Mouse (Mus musculus): ENCODE measurements around the gene Tshz2. TPM values are rescaled to one million over a fixed set of nuclear protein-coding genes. Genes with fewer than 3 reads are reported as not detected.

The Tshz2 gene
- polyA plus RNA-seq, 1 experiment from 2014 or later: 7.6 TPM

- no peak overlapping the region for H3K4me3 ChIP-seq
- H3K27me3 ChIP-seq (ENCODE audit: low read depth, poor library complexity, severe bottlenecking): no peaks in the 10 kb centered on the region
- 81% methylated on average over 10 of the region's 10 CpGs for WGBS
- DNase-seq (ENCODE audit: low spot score): no peak
- H3K9me3 ChIP-seq (replicated peaks): no peaks in the 10 kb centered on the region
- peaks cover 49% of the 10 kb centered on the region for H3K4me1 ChIP-seq
- peak overlapping the region; percentile 72 for H3K27ac ChIP-seq
- H3K36me3 ChIP-seq: no peaks in the 10 kb centered on the region
Observed at GRCm38 (mm10) chr2:169814757-169815156, 181.9 kb downstream of the Tshz2 start.

GRCm38 (mm10) chr2:169821021-169821441, 188.2 kb downstream of the Tshz2 start:
- Histone ChIP-seq H3K36me3 (no peaks in the 10 kb centered on the region), H3K4me1 (peaks cover 19% of the 10 kb centered on the region), H3K4me3 (no peak overlapping the region), H3K9me3 (replicated peaks) (no peaks in the 10 kb centered on the region), H3K27me3 (ENCODE audit: low read depth, poor library complexity, severe bottlenecking) (no peaks in the 10 kb centered on the region), H3K27ac (peak overlapping the region; percentile 2; the same call in 1 of the 2 replicates)
- no peak for DNase-seq (ENCODE audit: low spot score)
- WGBS: 88% methylated on average over 9 of the region's 9 CpGs

GRCm38 (mm10) chr2:169825908-169826307, 193.1 kb downstream of the Tshz2 start:
- Histone ChIP-seq H3K4me1 (peaks cover 34% of the 10 kb centered on the region), H3K36me3 (no peaks in the 10 kb centered on the region), H3K27me3 (ENCODE audit: low read depth, poor library complexity, severe bottlenecking) (no peaks in the 10 kb centered on the region), H3K4me3 (peak overlapping the region; percentile 13), H3K27ac (peak overlapping the region; percentile 78), H3K9me3 (replicated peaks) (no peaks in the 10 kb centered on the region)
- DNase-seq (ENCODE audit: low spot score): no peak
- 75% methylated on average over 12 of the region's 12 CpGs for WGBS

GRCm38 (mm10) chr2:169826316-169826715, 193.5 kb downstream of the Tshz2 start:
- peaks cover 30% of the 10 kb centered on the region for H3K4me1 ChIP-seq
- peak overlapping the region; percentile 13 for H3K4me3 ChIP-seq
- no peaks in the 10 kb centered on the region for H3K9me3 ChIP-seq (replicated peaks)
- WGBS: 51% methylated on average over 15 of the region's 15 CpGs
- H3K36me3 ChIP-seq: no peaks in the 10 kb centered on the region
- H3K27me3 ChIP-seq (ENCODE audit: low read depth, poor library complexity, severe bottlenecking): no peaks in the 10 kb centered on the region
- no peak for DNase-seq (ENCODE audit: low spot score)
- H3K27ac ChIP-seq: peak overlapping the region; percentile 78

GRCm38 (mm10) chr2:169826833-169827232, 194.0 kb downstream of the Tshz2 start:
- H3K4me1 ChIP-seq: peaks cover 33% of the 10 kb centered on the region
- DNase-seq (ENCODE audit: low spot score): no peak
- no peaks in the 10 kb centered on the region for H3K27me3 ChIP-seq (ENCODE audit: low read depth, poor library complexity, severe bottlenecking)
- no peaks in the 10 kb centered on the region for H3K9me3 ChIP-seq (replicated peaks)
- no peaks in the 10 kb centered on the region for H3K36me3 ChIP-seq
- H3K27ac ChIP-seq: peak overlapping the region; percentile 78
- WGBS: 48% methylated on average over 8 of the region's 8 CpGs
- H3K4me3 ChIP-seq: no peak overlapping the region

- H3K36me3 ChIP-seq: no peaks in the 10 kb centered on the region
- no peak overlapping the region for H3K27ac ChIP-seq
- no peaks in the 10 kb centered on the region for H3K9me3 ChIP-seq (replicated peaks)
- H3K4me3 ChIP-seq: no peak overlapping the region
- 56% methylated on average over 12 of the region's 12 CpGs for WGBS
- DNase-seq (ENCODE audit: low spot score): no peak
- no peaks in the 10 kb centered on the region for H3K27me3 ChIP-seq (ENCODE audit: low read depth, poor library complexity, severe bottlenecking)
- peaks cover 50% of the 10 kb centered on the region for H3K4me1 ChIP-seq
Observed at GRCm38 (mm10) chr2:169832184-169832583, 199.4 kb downstream of the Tshz2 start.

- Histone ChIP-seq H3K4me3 (no peak overlapping the region), H3K36me3 (no peaks in the 10 kb centered on the region), H3K27me3 (ENCODE audit: low read depth, poor library complexity, severe bottlenecking) (no peaks in the 10 kb centered on the region), H3K9me3 (replicated peaks) (no peaks in the 10 kb centered on the region), H3K27ac (peak overlapping the region; percentile 82), H3K4me1 (peaks cover 49% of the 10 kb centered on the region)
- 81% methylated on average over 9 of the region's 9 CpGs for WGBS
- no peak for DNase-seq (ENCODE audit: low spot score)
Observed at GRCm38 (mm10) chr2:169833638-169834037, 200.8 kb downstream of the Tshz2 start.

- no peak overlapping the region for H3K4me3 ChIP-seq
- DNase-seq (ENCODE audit: low spot score): no peak
Observed at GRCm38 (mm10) chr2:169834602-169835001, 201.8 kb downstream of the Tshz2 start.

GRCm38 (mm10) chr2:169837031-169837605, 204.3 kb downstream of the Tshz2 start:
- 90% methylated on average over 7 of the region's 7 CpGs for WGBS
- Histone ChIP-seq H3K27me3 (ENCODE audit: low read depth, poor library complexity, severe bottlenecking) (no peaks in the 10 kb centered on the region), H3K9me3 (replicated peaks) (no peaks in the 10 kb centered on the region), H3K4me1 (peaks cover 61% of the 10 kb centered on the region), H3K4me3 (no peak overlapping the region), H3K27ac (no peak overlapping the region), H3K36me3 (no peaks in the 10 kb centered on the region)
- DNase-seq (ENCODE audit: low spot score): no peak

More at GRCm38 (mm10) chr2:169834602-169835001, 201.8 kb downstream of the Tshz2 start:
- no peaks in the 10 kb centered on the region for H3K36me3 ChIP-seq
- H3K9me3 ChIP-seq (replicated peaks): no peaks in the 10 kb centered on the region
- no peaks in the 10 kb centered on the region for H3K27me3 ChIP-seq (ENCODE audit: low read depth, poor library complexity, severe bottlenecking)
- H3K27ac ChIP-seq: peak overlapping the region; percentile 82
- WGBS: 30% methylated on average over 7 of the region's 7 CpGs
- peaks cover 49% of the 10 kb centered on the region for H3K4me1 ChIP-seq

- Histone ChIP-seq H3K27ac (no peak overlapping the region), H3K9me3 (replicated peaks) (no peaks in the 10 kb centered on the region), H3K4me1 (peaks cover 61% of the 10 kb centered on the region), H3K4me3 (no peak overlapping the region), H3K27me3 (ENCODE audit: low read depth, poor library complexity, severe bottlenecking) (no peaks in the 10 kb centered on the region), H3K36me3 (no peaks in the 10 kb centered on the region)
- DNase-seq (ENCODE audit: low spot score): no peak
- WGBS: 96% methylated on average over 13 of the region's 13 CpGs
Observed at GRCm38 (mm10) chr2:169838521-169838920, 205.7 kb downstream of the Tshz2 start.

GRCm38 (mm10) chr2:169841442-169841841, 208.6 kb downstream of the Tshz2 start:
- Histone ChIP-seq H3K27ac (peak overlapping the region; percentile 47; the same call in 1 of the 2 replicates), H3K9me3 (replicated peaks) (no peaks in the 10 kb centered on the region), H3K36me3 (no peaks in the 10 kb centered on the region), H3K27me3 (ENCODE audit: low read depth, poor library complexity, severe bottlenecking) (no peaks in the 10 kb centered on the region), H3K4me3 (no peak overlapping the region), H3K4me1 (peaks cover 55% of the 10 kb centered on the region)
- no peak for DNase-seq (ENCODE audit: low spot score)
- 64% methylated on average over 10 of the region's 10 CpGs for WGBS

- peaks cover 56% of the 10 kb centered on the region for H3K4me1 ChIP-seq
- H3K4me3 ChIP-seq: no peak overlapping the region
- 87% methylated on average over 6 of the region's 6 CpGs for WGBS
- no peaks in the 10 kb centered on the region for H3K36me3 ChIP-seq
- no peaks in the 10 kb centered on the region for H3K9me3 ChIP-seq (replicated peaks)
- H3K27ac ChIP-seq: peak overlapping the region; percentile 66
- no peak for DNase-seq (ENCODE audit: low spot score)
- no peaks in the 10 kb centered on the region for H3K27me3 ChIP-seq (ENCODE audit: low read depth, poor library complexity, severe bottlenecking)
Observed at GRCm38 (mm10) chr2:169842494-169842893, 209.7 kb downstream of the Tshz2 start.

- Histone ChIP-seq H3K9me3 (replicated peaks) (no peaks in the 10 kb centered on the region), H3K36me3 (no peaks in the 10 kb centered on the region), H3K4me1 (peaks cover 58% of the 10 kb centered on the region), H3K4me3 (no peak overlapping the region), H3K27ac (peak overlapping the region; percentile 66), H3K27me3 (ENCODE audit: low read depth, poor library complexity, severe bottlenecking) (no peaks in the 10 kb centered on the region)
- 36% methylated on average over 6 of the region's 6 CpGs for WGBS
- DNase-seq (ENCODE audit: low spot score): no peak
Observed at GRCm38 (mm10) chr2:169843553-169843952, 210.7 kb downstream of the Tshz2 start.

- H3K27me3 ChIP-seq (ENCODE audit: low read depth, poor library complexity, severe bottlenecking): no peaks in the 10 kb centered on the region
- peaks cover 31% of the 10 kb centered on the region for H3K4me1 ChIP-seq
- WGBS: 44% methylated on average over 7 of the region's 7 CpGs
- no peak for DNase-seq (ENCODE audit: low spot score)
- H3K9me3 ChIP-seq (replicated peaks): no peaks in the 10 kb centered on the region
- H3K27ac ChIP-seq: no peak overlapping the region
- no peak overlapping the region for H3K4me3 ChIP-seq
- no peaks in the 10 kb centered on the region for H3K36me3 ChIP-seq
Observed at GRCm38 (mm10) chr2:169849077-169849476, 216.3 kb downstream of the Tshz2 start.

Data from limb, embryonic 10.5 days (tissue).